Mouse (Mus musculus) monocyte, adult 5-6 weeks (primary cell): ENCODE results near the gene Bsph1. TPM values are rescaled to one million over a fixed set of nuclear protein-coding genes. Genes with fewer than 3 reads are reported as not detected.
"Not testable (repeated sequence)": the region's sequence is repeated elsewhere in the genome, so short reads cannot be mapped to it uniquely, and the experiment has no call there.

Experiments
- ATAC-seq: fragments of 153-309, 156-312 bp; replicated peaks from 2 replicates; pipeline ENCODE4 v1.8.0; 2017; ENCODE audit warnings: mild to moderate bottlenecking; ENCODE audit not compliant: low TSS enrichment, insufficient number of reproducible peaks, severe bottlenecking, poor library complexity, low FRiP score
- total RNA-seq: library from RNA; stranded (forward); fragments of 200-1000, 200-491, 200-594 nt; gene quantifications from 3 replicates; pipeline ENCODE4 v1.2.3, GENCODE M21; 2017

Gene Bsph1
- total RNA-seq, result not detected in 3 replicates

DNA sequence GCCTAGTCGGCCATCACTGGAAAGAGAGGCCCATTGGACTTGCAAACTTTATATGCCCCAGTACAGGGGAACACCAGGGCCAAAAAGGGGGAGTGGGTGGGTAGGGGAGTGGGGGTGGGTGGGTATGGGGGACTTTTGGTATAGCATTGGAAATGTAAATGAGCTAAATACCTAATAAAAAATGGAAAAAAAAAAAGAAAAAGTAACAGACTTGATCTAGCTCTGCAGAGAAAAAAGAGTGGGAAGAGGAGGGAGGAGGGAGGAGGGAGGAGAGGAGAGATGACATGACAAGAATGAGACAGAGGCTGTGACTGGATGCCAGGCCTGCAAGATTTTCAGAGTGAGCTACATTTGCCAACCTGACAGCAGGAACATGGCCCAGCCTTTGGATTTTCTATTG is at the start of gene Bsph1:
TSS of gene Bsph1 (plus strand) at position 301 of the 400 bp plus-strand sequence.
- not testable (repeated sequence) for ATAC-seq

DNA sequence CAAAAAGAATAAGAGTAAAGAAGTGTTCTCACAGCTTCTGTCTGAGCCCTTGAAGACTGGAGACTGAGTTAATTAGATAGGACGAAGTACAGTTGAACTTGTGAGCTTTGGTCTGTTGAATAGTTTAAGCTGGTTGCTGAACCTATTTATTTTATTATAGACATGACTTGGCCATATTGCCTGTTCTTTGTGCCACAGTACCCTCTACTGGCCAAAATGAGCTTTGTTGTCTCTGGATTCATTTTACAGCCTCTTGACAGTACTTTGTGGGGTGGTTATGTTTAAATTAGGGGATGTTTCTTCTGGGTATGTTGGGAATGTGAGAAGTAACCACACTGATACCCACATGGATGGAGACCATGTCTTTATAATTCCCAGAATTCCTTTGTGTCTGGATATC is 60.9 kb downstream of the Bsph1 start:
- ATAC-seq, result no peak

Other genes starting within 250 kb of the Bsph1 start
- gene Vmn1r89, start 237.8 kb upstream of the Bsph1 start, total RNA-seq, result not detected in 3 replicates
- gene Lig1, start 173.6 kb upstream of the Bsph1 start, total RNA-seq, result 6.6 to 17.0 TPM (median 6.6 TPM) in 3 replicates
- 0.95 to 5.6 TPM (median 3.5 TPM) in 3 replicates for gene Zswim9, start 172.1 kb upstream of the Bsph1 start, total RNA-seq
- gene Pla2g4c, start 126.2 kb upstream of the Bsph1 start, total RNA-seq, result 0.10 TPM in 1 of 3 replicates, not detected in the others
- gene Cabp5, start 52.7 kb upstream of the Bsph1 start, total RNA-seq, result not detected in 3 replicates
- not detected in 3 replicates for gene Bsph2, start 120.2 kb downstream of the Bsph1 start, total RNA-seq
- gene Sult2a5, start 173.1 kb downstream of the Bsph1 start, total RNA-seq, result not detected in 3 replicates